Comparison of ENCODE assay signal across 9 mouse cellular contexts in genomic region chr13:63230955-63231701, GRCm38 (mm10).
DNase-seq lines count a peak whose midpoint lies in the region; ATAC-seq and TF ChIP-seq lines count a peak whose summit lies in the region.
"Had no signal": no experiment of that assay in that cellular context is flagged by ENCODE, and none has a peak within 500 bp of the region (broad histone marks: within the 10 kb centered on the region; RNA-seq: fewer than 3 reads in every experiment).

No protein-coding gene starts in this region.

- 20% methylated on average over 7 of the region's 7 CpGs for WGBS in liver, adult 2 months
- WGBS in liver, embryonic 11.5 days, result 63% methylated on average over 7 of the region's 7 CpGs
- 73% methylated on average over 7 of the region's 7 CpGs for WGBS in embryonic facial prominence, embryonic 15.5 days
- 34% methylated on average over 7 of the region's 7 CpGs for WGBS in intestine, postnatal 0 days

- H3K36me3 ChIP-seq in liver, adult 2 months (ENCODE audit: control insufficient read depth, insufficient read depth, low read length), result no peaks in the 10 kb centered on the region
- H3K36me3 ChIP-seq in liver, embryonic 11.5 days (ENCODE audit: control insufficient read depth, insufficient read depth, low read length), result no peaks in the 10 kb centered on the region
- H3K36me3 ChIP-seq in embryonic facial prominence, embryonic 15.5 days, result no peaks in the 10 kb centered on the region
- no peaks in the 10 kb centered on the region for H3K36me3 ChIP-seq in intestine, postnatal 0 days (ENCODE audit: control insufficient read depth, insufficient read depth)
- H3K36me3 ChIP-seq in myocyte (ENCODE audit: control insufficient read depth, insufficient read depth), result no peaks in the 10 kb centered on the region
- H3K36me3 ChIP-seq: limb, embryonic 12.5 days had no signal

- H3K4me2 ChIP-seq in liver, embryonic 11.5 days, result no peak overlapping the region
- no peak overlapping the region for H3K4me2 ChIP-seq in embryonic facial prominence, embryonic 15.5 days (replicated peaks)
- H3K4me2 ChIP-seq in intestine, postnatal 0 days (replicated peaks; ENCODE audit: low read depth), result no peak overlapping the region
- peak overlapping the region; percentile 7 for H3K4me2 ChIP-seq in myocyte (ENCODE audit: low read depth)
- H3K4me2 ChIP-seq: limb, embryonic 12.5 days had no signal

- no peak for ATAC-seq in liver, embryonic 11.5 days (replicated peaks; ENCODE audit: low FRiP score)
- no peak for ATAC-seq in embryonic facial prominence, embryonic 15.5 days (ENCODE audit: insufficient number of reproducible peaks, low FRiP score, low TSS enrichment, low read depth)
- ATAC-seq in intestine, postnatal 0 days, result peak; percentile 63
- ATAC-seq in megakaryocyte, adult 5-6 weeks (ENCODE audit: poor library complexity, severe bottlenecking), result no peak

- H3K4me1 ChIP-seq in liver, adult 2 months (ENCODE audit: control insufficient read depth, insufficient read depth, low read length), result peaks cover 19% of the 10 kb centered on the region
- H3K4me1 ChIP-seq in liver, embryonic 11.5 days (replicated peaks; ENCODE audit: control insufficient read depth, insufficient read depth, low read length), result no peaks in the 10 kb centered on the region
- peaks cover 13% of the 10 kb centered on the region for H3K4me1 ChIP-seq in embryonic facial prominence, embryonic 15.5 days
- no peaks in the 10 kb centered on the region; the same call in 1 of the 2 replicates for H3K4me1 ChIP-seq in intestine, postnatal 0 days (replicated peaks; ENCODE audit: control insufficient read depth, insufficient read depth, low read length)

- peak overlapping the region; percentile 26; the same call in 1 of the 2 replicates for H3K9ac ChIP-seq in liver, adult 2 months (ENCODE audit: low read depth, low read length)
- H3K9ac ChIP-seq in liver, embryonic 11.5 days (ENCODE audit: low read depth, low read length), result no peak overlapping the region
- H3K9ac ChIP-seq in embryonic facial prominence, embryonic 15.5 days, result no peak overlapping the region
- H3K9ac ChIP-seq in intestine, postnatal 0 days (ENCODE audit: low read depth, low read length), result no peak overlapping the region
- H3K9ac ChIP-seq: limb, embryonic 12.5 days had no signal

- no peak overlapping the region for H3ac ChIP-seq in myocyte (ENCODE audit: control insufficient read depth, insufficient read length)

- TF ChIP-seq CTCF in liver, adult 2 months (IDR thresholded peaks at IDR 0.05; ENCODE audit: low read depth, low read length), result no peak
- no peak for TF ChIP-seq CTCF in intestine, postnatal 0 days (IDR thresholded peaks at IDR 0.05; ENCODE audit: low read depth)

- no peak for TF ChIP-seq POLR2A in liver, adult 2 months (IDR thresholded peaks at IDR 0.05; ENCODE audit: extremely low read depth, insufficient read depth, low read length)
- TF ChIP-seq POLR2A in myocyte (IDR thresholded peaks at IDR 0.05; ENCODE audit: insufficient read length, low read depth), result no peak

- DNase-seq in liver, adult 2 months (ENCODE audit: extremely low read depth, low read depth, low spot score), result peak; percentile 93
- DNase-seq in liver, embryonic 11.5 days (ENCODE audit: low spot score), result no peak
- no peak for DNase-seq in frontal cortex, postnatal 10 days (ENCODE audit: low spot score in 2 of 2)
- DNase-seq: right cerebral cortex, postnatal 4 days had no signal

- H3K4me3 ChIP-seq in liver, adult 2 months (ENCODE audit: insufficient read depth, low read depth, low read length), result no peak overlapping the region
- H3K4me3 ChIP-seq in liver, embryonic 11.5 days (ENCODE audit: low read depth, low read length), result no peak overlapping the region
- H3K4me3 ChIP-seq in embryonic facial prominence, embryonic 15.5 days (replicated peaks), result no peak overlapping the region
- H3K4me3 ChIP-seq in intestine, postnatal 0 days (ENCODE audit: low read depth, low read length), result no peak overlapping the region
- no peak overlapping the region for H3K4me3 ChIP-seq in myocyte
- H3K4me3 ChIP-seq: limb, embryonic 12.5 days had no signal

- peak overlapping the region; percentile 91 for H3K27ac ChIP-seq in liver, adult 2 months (replicated peaks; ENCODE audit: insufficient read depth, low read depth, low read length)
- H3K27ac ChIP-seq in liver, embryonic 11.5 days (ENCODE audit: low read depth, low read length), result no peak overlapping the region
- H3K27ac ChIP-seq in embryonic facial prominence, embryonic 15.5 days (replicated peaks), result peak overlapping the region; percentile 61; the same call in 1 of the 2 replicates
- peak overlapping the region; percentile 54 for H3K27ac ChIP-seq in intestine, postnatal 0 days (ENCODE audit: low read depth, low read length)
- H3K27ac ChIP-seq: limb, embryonic 12.5 days had no signal

- no peaks in the 10 kb centered on the region for H3K27me3 ChIP-seq in liver, adult 2 months (ENCODE audit: control insufficient read depth, insufficient read depth, low read length)
- H3K27me3 ChIP-seq in liver, embryonic 11.5 days (replicated peaks; ENCODE audit: control insufficient read depth, insufficient read depth, low read length), result no peaks in the 10 kb centered on the region
- no peaks in the 10 kb centered on the region for H3K27me3 ChIP-seq in embryonic facial prominence, embryonic 15.5 days
- H3K27me3 ChIP-seq in intestine, postnatal 0 days (replicated peaks; ENCODE audit: control insufficient read depth, insufficient read depth, low read length), result no peaks in the 10 kb centered on the region
- no peaks in the 10 kb centered on the region for H3K27me3 ChIP-seq in myocyte (ENCODE audit: control insufficient read depth, insufficient read depth, insufficient read length)
- H3K27me3 ChIP-seq: limb, embryonic 12.5 days had no signal

- H3K9me3 ChIP-seq in liver, embryonic 11.5 days (ENCODE audit: control insufficient read depth, low read length), result no peaks in the 10 kb centered on the region
- no peaks in the 10 kb centered on the region for H3K9me3 ChIP-seq in embryonic facial prominence, embryonic 15.5 days (replicated peaks)
- no peaks in the 10 kb centered on the region for H3K9me3 ChIP-seq in intestine, postnatal 0 days (ENCODE audit: control insufficient read depth)
- H3K9me3 ChIP-seq: limb, embryonic 12.5 days had no signal

- H3K79me2 ChIP-seq in liver, adult 2 months (ENCODE audit: control insufficient read depth, insufficient read depth, low read length), result no peaks in the 10 kb centered on the region
- H3K79me2 ChIP-seq in myocyte (ENCODE audit: control insufficient read depth, insufficient read depth), result no peaks in the 10 kb centered on the region

TF ChIP-seq in myocyte, 11 proteins besides CTCF, POLR2A, EP300 and RAD21:
- TF ChIP-seq TCF12 (IDR thresholded peaks at IDR 0.05; ENCODE audit: insufficient read depth, poor library complexity, severe bottlenecking) (no peak), CEBPB (IDR thresholded peaks at IDR 0.05; ENCODE audit: insufficient read depth, poor library complexity, severe bottlenecking) (no peak)
